Mouse (Mus musculus) intestine, embryonic 16.5 days (tissue): Measurements from ENCODE around the gene Dram2. TPM values are rescaled to one million over a fixed set of nuclear protein-coding genes. Genes with fewer than 3 reads are reported as not detected.

Experiments
- ATAC-seq: fragments of 200-750 bp; cut with Nextera tagmentation; 2 replicates; pipeline ENCODE4 v1.8.0; 2017; ENCODE audit warnings: moderate TSS enrichment, moderate library complexity
- H3K27ac ChIP-seq: fragments of 300-500 bp; sonication (generic); 2 replicates; pipeline ENCODE4 v1.5.1; 2014; ENCODE audit warnings: mild to moderate bottlenecking, low read length
- H3K27me3 ChIP-seq: fragments of 300-500 bp; sonication (generic); replicated peaks from 2 replicates; pipeline ENCODE4 v1.6.1; 2014; ENCODE audit warnings: low read length, control low read depth, mixed read lengths; ENCODE audit not compliant: control insufficient read depth, insufficient read depth
- H3K36me3 ChIP-seq: fragments of 300-500 bp; sonication (generic); 2 replicates; pipeline ENCODE4 v1.6.1; 2014; ENCODE audit warnings: low read length, control low read depth; ENCODE audit not compliant: control insufficient read depth, insufficient read depth
- H3K4me1 ChIP-seq: fragments of 300-500 bp; sonication (generic); 2 replicates; pipeline ENCODE4 v1.6.1; 2014; ENCODE audit warnings: low read length, control low read depth, mixed read lengths; ENCODE audit not compliant: control insufficient read depth, insufficient read depth
- H3K4me2 ChIP-seq: fragments of 300-500 bp; sonication (generic); 2 replicates; pipeline ENCODE4 v1.6.1; 2014; ENCODE audit warnings: low read depth, low read length, control low read depth
- H3K4me3 ChIP-seq: fragments of 300-500 bp; sonication (generic); 2 replicates; pipeline ENCODE4 v1.5.1; 2014; ENCODE audit warnings: mild to moderate bottlenecking, low read length
- H3K9ac ChIP-seq: fragments of 300-500 bp; sonication (generic); 2 replicates; pipeline ENCODE4 v1.6.1; 2014; ENCODE audit warnings: low read depth, low read length
- H3K9me3 ChIP-seq: fragments of 300-500 bp; sonication (generic); 2 replicates; pipeline ENCODE4 v1.6.1; 2016; ENCODE audit warnings: low read length, control low read depth; ENCODE audit not compliant: control insufficient read depth
- WGBS: fragments of 180-500 bp; shearing (Covaris S2); extraction: QIAGEN DNeasy Blood & Tissue Kit; methylation state at CpG from one replicate; pipeline ENCODE4 v1.1.7; 2014; 5-methylcytosine and 5-hydroxymethylcytosine counted together
- polyA plus RNA-seq: library from polyadenylated mRNA; unstranded; fragments of >200 nt; fragmentation: Nextera tagmentation; extraction: Ambion mirVana; gene quantifications from 2 replicates; pipeline ENCODE4 v1.2.1, GENCODE M21; 2015

Dram2 gene
- polyA plus RNA-seq, result 121 and 133 TPM in 2 replicates

DNA sequence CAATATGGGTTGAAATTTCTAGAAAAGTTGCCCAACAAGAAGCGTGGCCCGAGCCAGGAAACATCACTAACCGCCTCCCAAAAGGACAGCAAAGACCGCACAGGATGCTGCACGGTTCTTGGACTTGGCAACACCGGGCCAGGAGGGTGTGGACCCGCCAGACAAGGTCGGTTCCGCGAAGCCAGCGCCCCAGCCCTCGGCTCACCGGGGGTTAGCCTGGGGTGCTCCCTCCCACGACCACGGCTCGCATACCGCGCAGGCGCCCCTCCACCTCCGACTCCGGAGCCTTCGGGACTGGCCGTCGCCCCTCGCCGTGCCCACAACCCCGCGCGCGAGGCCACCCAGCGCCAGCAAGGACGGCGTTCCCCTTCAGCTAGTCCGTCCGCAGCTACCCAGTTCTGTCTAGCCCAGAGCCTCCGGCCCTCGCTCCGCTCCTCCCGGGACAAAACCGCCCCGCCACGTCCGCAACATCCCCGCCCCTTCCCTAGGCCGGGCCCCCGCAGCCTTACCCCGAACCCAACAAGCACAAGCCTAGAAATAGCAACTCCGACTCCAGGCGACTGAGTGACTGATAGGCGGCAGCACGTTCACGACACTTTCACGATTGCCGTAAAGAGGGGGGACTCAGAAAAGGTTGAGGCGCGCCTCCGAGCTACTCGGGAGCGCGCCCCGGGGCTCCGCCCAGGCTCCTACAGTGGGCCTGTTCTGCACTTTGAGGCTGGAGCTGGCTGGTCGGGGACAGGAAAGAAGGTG, at the start of gene Dram2, which contains the start of gene Cept1:
Gene Dram2, plus strand, starts transcription at position 628 of the 753 bp plus-strand sequence.
Gene Cept1, minus strand, starts transcription at position 632 of the 753 bp plus-strand sequence.
- peak; percentile 95 for ATAC-seq
- Histone ChIP-seq H3K4me3 (peak within 1 kb of the TSS; percentile 96), H3K4me1 (peaks cover 9% of the 10 kb centered on the region), H3K27ac (peak within 1 kb of the TSS; percentile 99), H3K27me3 (no peaks in the 10 kb centered on the region), H3K36me3 (no peaks in the 10 kb centered on the region), H3K4me2 (peak within 1 kb of the TSS; percentile 65), H3K9me3 (no peaks in the 10 kb centered on the region), H3K9ac (peak within 1 kb of the TSS; percentile 97)
- under 1% methylated on average over 63 of the region's 63 CpGs for WGBS

DNA sequence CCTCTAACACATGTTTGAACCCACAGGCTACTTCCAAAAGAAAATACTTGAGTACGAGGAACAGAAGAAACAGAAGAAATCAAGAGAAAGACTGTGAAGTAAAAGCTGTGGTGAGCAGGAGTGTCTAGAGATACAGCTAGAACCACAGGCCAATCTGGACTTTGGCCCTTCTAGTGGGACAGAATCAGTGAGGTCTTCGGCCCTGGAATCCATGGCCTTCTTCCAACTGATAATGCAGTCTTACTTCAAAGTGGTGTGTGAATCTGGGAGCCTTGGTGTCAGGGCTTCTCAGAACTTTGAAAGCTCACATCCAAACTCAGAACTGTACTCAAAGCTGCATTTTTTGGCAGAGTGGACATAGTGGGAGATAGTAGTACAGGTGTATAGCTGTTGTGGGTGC, 47.1 kb upstream of the Dram2 start:
- no peak for ATAC-seq
- H3K9ac ChIP-seq, result no peak overlapping the region
- no peaks in the 10 kb centered on the region for H3K36me3 ChIP-seq
- no peak overlapping the region for H3K27ac ChIP-seq
- H3K4me2 ChIP-seq, result no peak overlapping the region
- no peaks in the 10 kb centered on the region for H3K27me3 ChIP-seq
- H3K9me3 ChIP-seq, result no peaks in the 10 kb centered on the region
- no peaks in the 10 kb centered on the region for H3K4me1 ChIP-seq
- WGBS, result 81% methylated on average over 2 of the region's 2 CpGs
- H3K4me3 ChIP-seq, result no peak overlapping the region

DNA sequence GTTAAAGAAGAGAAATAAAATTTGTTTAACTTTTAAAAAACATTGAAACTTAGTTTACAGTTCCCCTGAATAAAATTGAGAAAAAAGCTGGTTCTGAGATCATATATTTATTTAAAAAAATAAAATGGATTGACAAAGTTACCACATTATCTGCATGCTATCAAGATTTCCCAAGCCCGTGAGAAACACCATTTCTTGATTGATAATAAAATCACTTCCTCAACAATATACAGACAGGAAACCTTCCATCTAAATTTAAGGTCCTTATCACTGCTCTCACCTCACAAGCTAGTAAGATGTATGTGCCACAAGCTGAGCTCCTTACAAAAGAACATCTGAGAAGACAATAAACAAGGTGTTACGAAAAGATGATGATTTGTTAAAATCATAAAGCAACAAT, 44.7 kb upstream of the Dram2 start:
- 83% methylated on average over 2 of the region's 2 CpGs for WGBS
- Histone ChIP-seq H3K4me2 (no peak overlapping the region), H3K4me1 (no peaks in the 10 kb centered on the region), H3K27ac (no peak overlapping the region), H3K9ac (no peak overlapping the region), H3K27me3 (no peaks in the 10 kb centered on the region), H3K4me3 (no peak overlapping the region), H3K9me3 (no peaks in the 10 kb centered on the region), H3K36me3 (no peaks in the 10 kb centered on the region)
- ATAC-seq, result no peak

DNA sequence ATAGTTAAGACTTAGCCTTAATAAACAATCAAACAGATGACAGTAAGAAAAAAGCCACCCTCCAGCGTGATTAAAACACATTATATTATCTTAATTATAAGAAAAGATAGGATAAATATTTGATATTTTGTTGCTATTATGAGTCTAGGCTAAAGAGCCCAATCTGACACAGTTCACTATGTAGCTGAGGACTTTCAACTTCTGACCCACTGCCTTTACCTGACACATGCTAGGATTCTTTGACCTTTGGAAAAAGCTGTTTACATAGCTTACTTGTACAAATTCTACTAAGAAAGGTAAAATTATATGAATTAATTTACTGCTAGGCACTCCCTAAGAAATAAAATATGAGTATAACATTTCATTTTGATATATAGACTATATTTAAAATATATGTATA, 36.9 kb upstream of the Dram2 start:
- Histone ChIP-seq H3K27ac (no peak overlapping the region), H3K9me3 (no peaks in the 10 kb centered on the region), H3K27me3 (no peaks in the 10 kb centered on the region), H3K4me1 (no peaks in the 10 kb centered on the region), H3K9ac (no peak overlapping the region), H3K4me3 (no peak overlapping the region), H3K36me3 (no peaks in the 10 kb centered on the region), H3K4me2 (no peak overlapping the region)
- WGBS, result 77% methylated on average over 1 of the region's 1 CpGs
- no peak for ATAC-seq

DNA sequence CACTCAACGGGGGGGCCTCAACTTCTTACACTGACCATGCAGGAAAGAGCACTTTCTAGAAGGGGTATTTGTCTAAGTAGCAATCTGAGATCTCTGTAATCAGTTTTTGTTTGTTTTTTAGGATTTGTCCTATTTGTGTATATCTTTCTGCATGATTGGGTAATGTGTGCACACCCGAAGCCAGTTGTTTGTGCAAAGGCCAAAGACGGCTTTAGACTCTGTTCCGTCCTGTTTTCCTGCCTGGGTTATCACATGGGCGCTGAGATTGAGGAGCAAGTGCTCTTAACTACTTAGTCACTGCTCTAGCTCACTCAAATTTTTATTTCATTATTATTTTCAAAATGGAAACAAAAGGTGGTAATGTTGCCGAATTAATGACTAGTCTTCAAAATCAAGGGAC, 32.6 kb upstream of the Dram2 start:
- no peaks in the 10 kb centered on the region for H3K9me3 ChIP-seq
- no peak overlapping the region for H3K4me3 ChIP-seq
- no peaks in the 10 kb centered on the region for H3K27me3 ChIP-seq
- H3K9ac ChIP-seq, result no peak overlapping the region
- no peak for ATAC-seq
- no peak overlapping the region for H3K4me2 ChIP-seq
- H3K4me1 ChIP-seq, result no peaks in the 10 kb centered on the region
- H3K36me3 ChIP-seq, result no peaks in the 10 kb centered on the region
- WGBS, result 83% methylated on average over 6 of the region's 6 CpGs
- H3K27ac ChIP-seq, result no peak overlapping the region

DNA sequence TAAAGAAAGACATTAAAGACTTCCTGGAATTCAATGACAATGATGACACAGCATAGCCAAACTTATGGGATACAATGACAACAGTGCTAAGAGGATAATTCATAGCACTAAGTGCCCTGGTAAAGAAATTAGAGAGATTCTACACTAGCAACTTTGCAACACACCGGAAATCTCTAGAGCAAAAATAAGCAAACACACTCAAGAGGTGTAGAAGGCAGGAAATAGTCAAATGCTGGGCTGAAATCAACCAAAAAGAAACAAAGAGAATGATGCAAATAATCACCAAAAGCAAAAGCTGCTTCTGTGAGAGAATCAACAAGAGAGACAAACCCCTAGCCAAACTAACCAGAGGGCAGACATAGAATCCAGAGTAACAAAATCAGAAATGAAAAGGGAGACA, 24.9 kb upstream of the Dram2 start:
- H3K9ac ChIP-seq, result no peak overlapping the region
- no peaks in the 10 kb centered on the region for H3K4me1 ChIP-seq
- H3K9me3 ChIP-seq, result no peaks in the 10 kb centered on the region
- WGBS, result 93% methylated on average over 1 of the region's 1 CpGs
- H3K36me3 ChIP-seq, result no peaks in the 10 kb centered on the region
- no peak for ATAC-seq
- H3K27ac ChIP-seq, result no peak overlapping the region
- H3K27me3 ChIP-seq, result no peaks in the 10 kb centered on the region
- H3K4me3 ChIP-seq, result no peak overlapping the region
- no peak overlapping the region for H3K4me2 ChIP-seq

DNA sequence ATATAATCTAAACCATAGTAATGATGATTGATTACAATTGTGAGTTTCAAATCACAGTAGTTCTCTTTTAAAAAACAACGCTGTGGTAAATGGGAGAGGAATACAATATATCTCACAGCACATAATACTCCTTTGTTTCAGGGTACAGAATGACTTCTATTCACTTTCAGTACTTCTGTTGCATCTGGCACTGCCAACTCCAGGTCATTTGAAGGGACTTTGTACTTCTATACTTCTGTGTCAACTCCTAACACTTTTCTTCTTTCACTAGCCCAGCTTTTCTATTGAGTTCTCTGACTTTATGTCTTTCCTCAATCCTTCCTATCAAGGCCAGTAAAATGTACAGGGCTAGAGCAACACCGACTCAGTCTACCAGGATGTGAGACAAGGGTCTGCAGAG, 21.2 kb upstream of the Dram2 start:
- no peak overlapping the region for H3K27ac ChIP-seq
- no peak overlapping the region for H3K4me3 ChIP-seq
- 85% methylated on average over 2 of the region's 2 CpGs for WGBS
- H3K27me3 ChIP-seq, result no peaks in the 10 kb centered on the region
- no peak overlapping the region for H3K9ac ChIP-seq
- ATAC-seq, result peak; percentile 57; the same call in 1 of the 2 replicates
- no peaks in the 10 kb centered on the region for H3K4me1 ChIP-seq
- no peak overlapping the region for H3K4me2 ChIP-seq
- H3K36me3 ChIP-seq, result no peaks in the 10 kb centered on the region
- no peaks in the 10 kb centered on the region for H3K9me3 ChIP-seq

DNA sequence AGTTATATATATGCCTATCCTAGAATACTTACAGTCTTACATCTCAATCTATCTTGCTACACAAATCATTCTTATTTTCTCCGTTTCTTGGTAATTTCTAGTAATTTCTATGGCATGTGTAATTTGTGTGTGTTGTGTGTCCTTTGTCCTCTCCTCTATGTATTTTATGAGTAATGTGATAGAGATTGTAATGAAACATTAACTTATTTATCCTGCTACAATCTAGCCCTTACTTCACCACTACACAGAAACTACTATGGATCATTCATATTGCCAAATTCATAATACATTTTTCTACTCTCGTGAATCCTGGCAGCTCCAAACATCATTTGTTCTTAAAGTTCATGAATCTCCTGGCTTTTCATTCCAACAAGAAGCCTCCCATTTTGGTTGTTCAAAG, 19.6 kb upstream of the Dram2 start:
- 76% methylated on average over 2 of the region's 2 CpGs for WGBS
- ATAC-seq, result peak; percentile 79
- Histone ChIP-seq H3K4me1 (no peaks in the 10 kb centered on the region), H3K9ac (no peak overlapping the region), H3K9me3 (no peaks in the 10 kb centered on the region), H3K27me3 (no peaks in the 10 kb centered on the region), H3K4me3 (no peak overlapping the region), H3K4me2 (no peak overlapping the region), H3K36me3 (no peaks in the 10 kb centered on the region), H3K27ac (peak overlapping the region; percentile 46)

DNA sequence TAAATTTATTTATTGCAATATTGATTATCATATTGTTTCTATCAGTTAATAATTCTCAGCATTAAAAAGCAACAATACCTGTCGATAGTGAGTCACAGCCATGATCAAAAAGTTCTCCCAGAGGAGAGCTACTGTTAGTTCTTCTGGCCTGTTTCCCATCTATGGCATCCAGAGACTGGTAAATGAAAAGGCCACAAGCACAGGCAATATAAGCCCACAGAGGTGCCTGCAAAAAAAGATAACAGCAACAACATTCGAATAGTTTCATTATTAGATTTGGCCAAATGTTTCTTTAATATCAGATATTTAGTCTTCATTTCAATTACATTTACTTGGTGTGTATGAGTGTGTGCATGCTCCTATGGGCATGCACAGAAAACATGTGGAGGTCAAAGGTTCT, 14.3 kb upstream of the Dram2 start:
- ATAC-seq, result no peak
- H3K4me1 ChIP-seq, result no peaks in the 10 kb centered on the region
- no peak overlapping the region for H3K27ac ChIP-seq
- H3K4me2 ChIP-seq, result no peak overlapping the region
- H3K9ac ChIP-seq, result no peak overlapping the region
- H3K9me3 ChIP-seq, result no peaks in the 10 kb centered on the region
- no peaks in the 10 kb centered on the region for H3K36me3 ChIP-seq
- WGBS, result 91% methylated on average over 2 of the region's 2 CpGs
- H3K4me3 ChIP-seq, result no peak overlapping the region
- no peaks in the 10 kb centered on the region for H3K27me3 ChIP-seq
